Mouse (Mus musculus): ENCODE data around the gene Akr1a1.

GRCm38 (mm10) chr4:116683957-116684356, 32.5 kb upstream of the Akr1a1 start:
- no peak for TF ChIP-seq MAFK (IDR thresholded peaks at IDR 0.05; ENCODE audit: insufficient read depth, low read depth, low read length)
- TF ChIP-seq ZC3H11A (IDR thresholded peaks at IDR 0.05; ENCODE audit: borderline replicate concordance, low read depth, low read length), result no peak

Data from ES-E14 (cell line).